Mouse (Mus musculus) left cerebral cortex, adult 6 months (tissue): ENCODE data around the gene Olfr548-ps1. TPM values are rescaled to one million over a fixed set of nuclear protein-coding genes. Genes with fewer than 3 reads are reported as not detected.

Experiments used
- long read RNA-seq, 2 experiments: library from polyadenylated mRNA; unstranded; transcript quantifications; one replicate each; pipeline ENCODE4 v2.0.0; 2019 to 2020
- polyA plus RNA-seq: library from polyadenylated mRNA; unstranded; fragments of <200 nt; fragmentation: Nextera tagmentation; gene quantifications from 2 replicates; pipeline ENCODE4 v1.2.3, GENCODE M21; 2021

The Olfr548-ps1 gene
- not detected in 2 replicates for polyA plus RNA-seq
- long read RNA-seq, experiment 1, result 0 reads
- long read RNA-seq, experiment 2, result 0 reads

DNA sequence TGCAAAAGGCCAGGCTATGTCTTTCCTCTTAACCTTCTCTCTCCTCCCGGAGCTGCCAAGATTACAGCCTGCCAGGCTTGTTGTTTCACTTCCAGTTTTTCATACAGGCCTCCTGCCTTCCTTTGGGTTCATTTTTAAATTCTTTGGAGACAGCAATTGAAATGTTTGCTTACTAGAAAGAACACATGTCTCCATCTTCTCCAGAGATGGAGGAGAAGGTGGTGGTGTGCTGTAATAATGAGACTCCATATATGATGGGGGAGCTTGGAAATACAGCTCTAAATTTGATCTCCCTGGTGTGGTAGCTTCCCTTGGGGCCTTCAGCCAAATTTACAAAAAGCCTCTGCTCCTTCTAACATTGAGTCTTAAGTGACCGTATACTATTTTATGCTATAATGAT lies at the start of gene Olfr548-ps1:
Gene Olfr548-ps1 (plus strand): TSS at position 301 of the 400 bp plus-strand sequence.

DNA sequence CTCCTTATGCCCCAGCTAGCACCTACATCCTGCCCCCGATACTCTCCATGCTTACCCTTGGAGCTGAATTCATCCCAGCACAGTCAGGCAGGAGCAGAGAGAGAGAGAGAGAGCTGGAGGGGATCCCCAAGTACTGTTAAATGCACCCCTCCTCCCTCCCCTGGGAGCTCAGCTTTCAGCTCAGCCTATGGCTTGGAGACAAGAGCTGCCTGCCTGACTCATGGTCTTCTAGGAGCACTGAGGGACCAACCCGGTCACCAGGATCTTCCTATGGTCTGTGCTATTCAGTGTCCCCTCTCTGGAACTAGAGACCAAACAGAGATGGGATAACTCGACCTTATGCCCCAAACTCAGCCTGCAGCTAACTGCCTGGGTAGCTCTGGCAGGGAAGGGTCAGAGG lies 41.2 kb upstream of the Olfr548-ps1 start, which contains the start of gene Olfr545:
Gene Olfr545 (minus strand): TSS at position 101 of the 400 bp plus-strand sequence.

GRCm38 (mm10) chr7:102534449-102534848 lies 6.2 kb upstream of the Olfr548-ps1 start, which contains the start of gene Olfr547:
Gene Olfr547, plus strand, starts transcription at chr7:102534749.

GRCm38 (mm10) chr7:102549570-102549969 lies 8.9 kb downstream of the Olfr548-ps1 start, which contains the start of gene Olfr549:
Gene Olfr549, plus strand, starts transcription at chr7:102549870.

DNA sequence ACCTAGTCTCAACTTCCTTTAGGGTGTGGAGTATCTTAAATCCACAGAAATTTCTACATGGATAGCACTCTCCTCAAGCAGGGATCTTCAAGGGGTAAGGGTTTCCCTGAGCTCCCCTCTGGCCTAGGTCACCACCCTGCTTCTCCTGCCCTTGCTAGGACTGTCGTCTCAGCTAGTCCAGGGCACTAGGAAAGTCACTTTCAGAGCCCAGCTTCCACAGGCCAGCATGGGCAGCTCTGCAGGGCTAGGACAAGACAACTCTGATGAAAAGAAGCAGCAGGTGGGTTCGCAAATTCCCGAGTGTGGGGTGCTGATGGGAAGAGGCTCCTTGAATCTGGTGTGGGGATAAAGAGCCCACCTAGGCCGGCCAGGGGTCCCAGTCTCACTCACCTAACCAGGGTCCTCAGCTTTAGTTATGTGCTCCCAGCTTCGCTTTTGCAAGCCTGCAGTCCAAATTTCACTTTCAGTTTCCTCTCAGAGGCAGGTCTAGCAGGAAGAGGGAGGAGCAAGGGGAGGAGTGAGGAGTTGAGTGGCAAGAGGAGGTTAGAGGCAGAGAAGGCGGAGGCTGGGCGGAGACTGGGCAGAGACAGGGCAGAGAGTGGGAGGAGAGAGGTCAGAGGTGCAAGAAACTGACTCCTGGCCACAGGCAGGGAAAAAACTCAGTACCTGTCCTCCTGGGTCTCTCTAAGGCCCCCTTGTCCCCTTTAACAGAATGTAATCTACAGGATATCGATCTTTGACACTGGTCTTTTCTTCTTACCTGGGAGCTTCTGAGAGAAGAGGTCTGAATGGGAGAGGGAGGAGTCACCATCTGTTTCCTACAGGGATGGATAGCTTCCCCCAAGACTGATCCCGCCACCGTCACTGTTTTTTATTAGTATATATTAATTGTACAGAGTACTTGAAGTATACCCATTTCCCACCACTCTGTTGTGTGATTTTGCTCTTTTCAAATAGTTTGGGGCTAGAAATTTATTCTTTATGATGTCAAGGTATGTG lies 24.6 kb downstream of the Olfr548-ps1 start, which contains the start of gene Trim21:
Gene Trim21 (minus strand): TSS at position 488 of the 999 bp plus-strand sequence.

GRCm38 (mm10) chr7:102571142-102571541 lies 30.4 kb downstream of the Olfr548-ps1 start, which contains the start of gene Olfr550:
Gene Olfr550, plus strand, starts transcription at chr7:102571442.

DNA sequence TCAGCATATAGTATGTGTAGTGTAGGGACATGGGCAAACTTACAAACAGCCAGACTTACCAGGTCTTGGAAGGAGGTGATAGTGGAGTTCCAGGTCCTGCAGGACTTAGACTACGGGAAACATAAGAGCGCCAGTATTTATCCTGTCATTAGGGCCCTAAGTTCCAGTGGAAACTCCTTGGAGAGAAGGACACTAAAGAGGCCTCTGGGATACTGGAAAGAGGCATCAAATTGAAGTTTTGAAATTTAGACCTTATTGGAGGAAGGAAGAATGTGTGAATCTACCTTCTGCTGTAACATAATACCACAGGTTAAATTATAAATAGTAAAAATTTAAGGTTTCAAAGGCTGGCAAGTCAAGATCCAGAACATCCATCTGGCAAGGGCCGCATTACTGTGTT lies 51.1 kb downstream of the Olfr548-ps1 start, which contains the start of gene Olfr551:
Gene Olfr551 (minus strand): TSS at position 101 of the 400 bp plus-strand sequence.

Other genes starting within 250 kb of the Olfr548-ps1 start
- gene Rrm1, start 99.2 kb upstream of the Olfr548-ps1 start, polyA plus RNA-seq, result 7.2 and 7.6 TPM in 2 replicates
- not detected in 2 replicates for gene Olfr543, start 59.2 kb upstream of the Olfr548-ps1 start, polyA plus RNA-seq
- gene Olfr544, start 52.6 kb upstream of the Olfr548-ps1 start, polyA plus RNA-seq, result not detected in 2 replicates
- gene Olfr545, start 41.3 kb upstream of the Olfr548-ps1 start, polyA plus RNA-seq, result not detected in 2 replicates
- gene Olfr547, start 6.1 kb upstream of the Olfr548-ps1 start, polyA plus RNA-seq, result not detected in 2 replicates
- not detected in 2 replicates for gene Olfr549, start 9.0 kb downstream of the Olfr548-ps1 start, polyA plus RNA-seq
- gene Trim21, start 24.6 kb downstream of the Olfr548-ps1 start, polyA plus RNA-seq, result 0.11 and 0.68 TPM in 2 replicates
- 0.20 TPM in 1 of 2 replicates, not detected in the other for gene Olfr550, start 30.5 kb downstream of the Olfr548-ps1 start, polyA plus RNA-seq
- gene Olfr551, start 51.0 kb downstream of the Olfr548-ps1 start, polyA plus RNA-seq, result 0.01 TPM in 1 of 2 replicates, not detected in the other
- gene Olfr552, start 56.9 kb downstream of the Olfr548-ps1 start, polyA plus RNA-seq, result not detected in 2 replicates
- not detected in 2 replicates for gene Olfr553, start 77.3 kb downstream of the Olfr548-ps1 start, polyA plus RNA-seq
- not detected in 2 replicates for gene Olfr554, start 97.5 kb downstream of the Olfr548-ps1 start, polyA plus RNA-seq
- not detected in 2 replicates for gene Olfr555, start 117.9 kb downstream of the Olfr548-ps1 start, polyA plus RNA-seq
- not detected in 2 replicates for gene Olfr556, start 124.0 kb downstream of the Olfr548-ps1 start, polyA plus RNA-seq
- 3.1 TPM in 2 replicates for gene Trim68, start 146.4 kb downstream of the Olfr548-ps1 start, polyA plus RNA-seq
- gene Olfr557, start 155.0 kb downstream of the Olfr548-ps1 start, polyA plus RNA-seq, result not detected in 2 replicates
- gene Olfr558, start 161.3 kb downstream of the Olfr548-ps1 start, polyA plus RNA-seq, result not detected in 2 replicates
- gene Olfr33, start 178.2 kb downstream of the Olfr548-ps1 start, polyA plus RNA-seq, result not detected in 2 replicates
- gene Olfr559, start 186.6 kb downstream of the Olfr548-ps1 start, polyA plus RNA-seq, result not detected in 2 replicates
- not detected in 2 replicates for gene Olfr560, start 218.5 kb downstream of the Olfr548-ps1 start, polyA plus RNA-seq
- gene Olfr78, start 218.6 kb downstream of the Olfr548-ps1 start, polyA plus RNA-seq, result 0.33 and 0.41 TPM in 2 replicates
- gene Olfr561, start 230.3 kb downstream of the Olfr548-ps1 start, polyA plus RNA-seq, result not detected in 2 replicates